Mouse (Mus musculus) heart, postnatal 0 days (tissue): ENCODE measurements at regions not wholly inside any gene's neighbourhood (a gene's known extent, or its start where the extent isn't known, plus 50 kb on each side); places are given as distances from the start of the nearest gene placed in this dataset.

Experiments
- ATAC-seq: fragments of 200-750 bp; cut with Nextera tagmentation; 2 replicates; pipeline ENCODE4 v1.8.0; 2017; ENCODE audit warnings: low read depth, moderate number of reproducible peaks, moderate library complexity; ENCODE audit not compliant: insufficient read depth
- DNase-seq: peaks from one replicate; pipeline ENCODE4 v3.0.0-alpha.2; 2016; ENCODE audit warnings: low spot score
- H3K27ac ChIP-seq: fragments of 300-500 bp; sonication (generic); 2 replicates; pipeline ENCODE4 v1.5.1; 2014; ENCODE audit warnings: low read depth, mild to moderate bottlenecking
- H3K27me3 ChIP-seq: fragments of 300-500 bp; sonication (generic); 2 replicates; pipeline ENCODE4 v1.6.1; 2014; ENCODE audit warnings: low read length, mixed read lengths; ENCODE audit not compliant: control insufficient read depth, insufficient read depth
- H3K36me3 ChIP-seq: fragments of 300-500 bp; sonication (generic); replicated peaks from 2 replicates; pipeline ENCODE4 v1.6.1; 2014; ENCODE audit warnings: low read length, mixed read lengths; ENCODE audit not compliant: control insufficient read depth, insufficient read depth
- H3K4me1 ChIP-seq: fragments of 300-500 bp; sonication (generic); 2 replicates; pipeline ENCODE4 v1.6.1; 2014; ENCODE audit warnings: antibody characterized with exemption; ENCODE audit not compliant: control insufficient read depth, insufficient read depth
- H3K4me2 ChIP-seq: fragments of 300-500 bp; sonication (generic); 2 replicates; pipeline ENCODE4 v1.6.1; 2014; ENCODE audit warnings: low read depth, mild to moderate bottlenecking, low read length, moderate library complexity
- H3K4me3 ChIP-seq: fragments of 300-500 bp; sonication (generic); 2 replicates; pipeline ENCODE4 v1.5.1; 2014; ENCODE audit warnings: low read depth, low read length
- H3K9ac ChIP-seq: fragments of 300-500 bp; sonication (generic); replicated peaks from 2 replicates; pipeline ENCODE4 v1.6.1; 2014; ENCODE audit warnings: low read depth, low read length, mixed read lengths
- H3K9me3 ChIP-seq: fragments of 300-500 bp; sonication (generic); replicated peaks from 2 replicates; pipeline ENCODE4 v1.6.1; 2016; ENCODE audit warnings: low read length; ENCODE audit not compliant: control insufficient read depth
- CTCF ChIP-seq: IDR thresholded peaks from 2 replicates; pipeline ENCODE4 v1.5.1; 2016; ENCODE audit warnings: antibody characterized with exemption, control low read depth, low read depth
- EP300 ChIP-seq: IDR thresholded peaks from 2 replicates; pipeline ENCODE4 v1.6.1; 2016; ENCODE audit warnings: antibody characterized with exemption, low read depth
- WGBS: fragments of 180-500 bp; shearing (Covaris S2); extraction: QIAGEN DNeasy Blood & Tissue Kit; methylation state at CpG from one replicate; pipeline ENCODE4 v1.1.7; 2014; 5-methylcytosine and 5-hydroxymethylcytosine counted together

- no peak for TF ChIP-seq EP300
- DNase-seq = no peak
- ATAC-seq = no peak
- Histone ChIP-seq H3K9me3 (no peaks in the 10 kb centered on the region), H3K9ac (no peak overlapping the region), H3K4me2 (no peak overlapping the region), H3K27ac (no peak overlapping the region), H3K36me3 (no peaks in the 10 kb centered on the region), H3K4me1 (no peaks in the 10 kb centered on the region), H3K4me3 (no peak overlapping the region), H3K27me3 (no peaks in the 10 kb centered on the region)
These were observed 2134.9 kb upstream of the Lrrc6 start for GRCm38 (mm10) chr15:68635633-68636032.

DNA sequence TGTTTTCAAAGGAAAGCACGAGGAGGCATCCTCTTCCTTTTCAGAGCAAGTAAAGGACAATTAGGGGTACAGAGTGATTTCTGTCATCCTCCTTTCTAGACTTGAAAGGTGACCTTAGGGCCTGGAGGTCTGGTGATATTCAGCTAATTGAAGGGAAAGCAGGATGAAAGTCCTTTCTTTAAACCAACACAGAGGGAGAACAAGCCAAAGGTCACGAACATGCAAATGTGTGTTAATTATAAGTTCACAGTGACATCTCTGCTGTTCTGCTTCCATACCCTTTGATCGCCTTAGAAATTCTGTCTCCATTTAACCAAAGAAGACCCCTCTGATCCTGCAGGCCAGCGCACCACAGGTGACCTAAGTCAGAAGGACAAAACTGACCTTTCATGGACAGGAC is 2126.3 kb upstream of the Lrrc6 start:
- no peaks in the 10 kb centered on the region for H3K36me3 ChIP-seq
- TF ChIP-seq CTCF (no peak), EP300 (no peak)
- no peak overlapping the region for H3K9ac ChIP-seq
- H3K4me1 ChIP-seq = no peaks in the 10 kb centered on the region
- H3K9me3 ChIP-seq = no peaks in the 10 kb centered on the region
- DNase-seq (no peak), ATAC-seq (no peak)
- H3K4me2 ChIP-seq = no peak overlapping the region
- WGBS = 82% methylated on average over 4 of the region's 4 CpGs
- no peak overlapping the region for H3K27ac ChIP-seq
- no peak overlapping the region for H3K4me3 ChIP-seq
- H3K27me3 ChIP-seq = no peaks in the 10 kb centered on the region

GRCm38 (mm10) chr15:68624831-68625230 is 2124.1 kb upstream of the Lrrc6 start:
- Histone ChIP-seq H3K9ac (no peak overlapping the region), H3K27ac (no peak overlapping the region), H3K9me3 (no peaks in the 10 kb centered on the region), H3K4me2 (no peak overlapping the region), H3K27me3 (no peaks in the 10 kb centered on the region), H3K4me3 (no peak overlapping the region), H3K4me1 (no peaks in the 10 kb centered on the region), H3K36me3 (no peaks in the 10 kb centered on the region)
- WGBS = 47% methylated on average over 3 of the region's 3 CpGs
- DNase-seq = no peak
- no peak for TF ChIP-seq EP300
- TF ChIP-seq CTCF = no peak
- ATAC-seq = no peak

DNA sequence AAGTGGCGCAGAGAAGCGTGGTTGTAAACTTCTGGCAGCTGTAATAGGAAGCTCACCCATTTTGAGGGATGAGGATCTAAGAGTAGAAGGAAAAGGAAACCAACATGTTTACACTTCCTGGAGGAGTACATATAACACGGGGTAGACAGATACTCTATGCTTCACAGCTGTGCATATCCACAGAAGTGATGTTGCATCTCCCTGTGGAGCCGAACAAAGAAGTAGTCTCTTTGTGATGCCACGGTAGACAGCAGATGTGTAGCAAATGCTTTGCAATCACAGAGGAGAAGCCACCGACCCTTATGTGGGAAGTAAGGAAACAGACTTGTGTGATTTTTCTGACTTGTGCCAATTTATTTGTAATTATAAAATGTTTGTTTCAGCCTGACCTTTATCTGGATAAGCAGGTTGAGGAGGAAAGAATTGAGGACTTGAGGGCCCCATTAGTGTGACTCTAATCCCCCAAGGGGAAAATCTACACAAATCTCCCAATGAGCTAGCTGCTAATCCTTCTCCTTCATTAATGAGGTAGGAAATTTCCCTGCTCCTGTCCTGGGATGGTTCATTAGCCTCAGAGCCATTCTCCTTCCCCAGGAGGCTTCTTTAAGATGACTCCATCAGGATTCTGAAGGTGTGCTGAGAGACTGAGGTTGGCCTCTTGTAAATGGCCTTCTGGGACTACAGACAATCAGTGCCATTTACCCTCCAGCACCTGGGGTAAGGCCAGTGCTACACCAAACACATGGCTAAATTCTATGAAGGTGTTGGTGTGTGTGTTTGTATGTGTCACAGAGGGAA is 2119.9 kb upstream of the Lrrc6 start:
- ATAC-seq = no peak
- 70% methylated on average over 6 of the region's 6 CpGs for WGBS

DNA sequence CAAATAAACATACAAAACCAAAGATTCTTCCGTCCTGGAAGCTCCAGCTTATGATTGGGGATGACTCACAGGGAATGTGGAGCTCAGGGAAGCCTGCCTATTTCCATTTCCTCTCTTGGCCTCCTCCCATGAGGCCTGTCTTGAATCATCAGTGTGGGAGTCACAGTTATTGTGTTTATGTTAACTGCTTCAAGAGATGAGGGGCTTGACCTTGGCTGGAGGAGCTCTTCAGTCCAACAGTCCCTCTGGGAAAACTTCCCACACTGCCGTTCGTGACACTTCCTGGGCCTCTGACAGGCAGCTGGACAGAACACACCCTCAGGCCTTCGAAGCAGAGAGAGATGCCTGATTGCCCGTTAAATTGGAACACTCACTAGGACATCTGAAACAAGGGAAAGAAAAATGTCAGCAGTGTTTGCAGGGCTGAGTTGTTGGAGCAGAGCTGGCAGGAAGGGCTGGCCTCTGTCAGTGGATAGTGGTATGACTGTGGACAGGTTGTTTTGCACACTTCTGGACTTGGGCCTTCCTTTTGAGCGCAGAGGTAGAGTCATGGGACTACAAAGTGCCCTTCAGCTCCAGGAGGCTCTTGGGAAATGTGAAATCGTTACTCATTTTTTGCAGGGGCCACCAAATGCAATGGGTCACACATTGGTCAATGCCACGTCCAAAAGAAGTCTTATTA is 2105.5 kb upstream of the Lrrc6 start:
- Histone ChIP-seq H3K9me3 (no peaks in the 10 kb centered on the region), H3K27me3 (no peaks in the 10 kb centered on the region), H3K4me2 (no peak overlapping the region), H3K27ac (0 out of 2 replicates have a peak overlapping the region, but pooled peaks have one; percentile 26), H3K4me3 (no peak overlapping the region), H3K4me1 (no peaks in the 10 kb centered on the region), H3K9ac (no peak overlapping the region), H3K36me3 (no peaks in the 10 kb centered on the region)
- TF ChIP-seq EP300 (no peak), CTCF (no peak)
- ATAC-seq (peak; percentile 84), DNase-seq (peak; percentile 68)
- WGBS = 27% methylated on average over 8 of the region's 8 CpGs

More for the DNA sequence above, 2119.9 kb upstream of the Lrrc6 start:
- no peaks in the 10 kb centered on the region for H3K9me3 ChIP-seq
- H3K4me3 ChIP-seq = no peak overlapping the region
- H3K9ac ChIP-seq = no peak overlapping the region
- no peak for DNase-seq
- H3K4me1 ChIP-seq = no peaks in the 10 kb centered on the region
- H3K27ac ChIP-seq = no peak overlapping the region
- TF ChIP-seq EP300 = no peak
- H3K4me2 ChIP-seq = no peak overlapping the region
- H3K27me3 ChIP-seq = no peaks in the 10 kb centered on the region
- H3K36me3 ChIP-seq = no peaks in the 10 kb centered on the region

GRCm38 (mm10) chr15:68605478-68605877 is 2104.8 kb upstream of the Lrrc6 start:
- WGBS = 68% methylated on average over 2 of the region's 2 CpGs
- H3K36me3 ChIP-seq = no peaks in the 10 kb centered on the region
- TF ChIP-seq EP300 (no peak), CTCF (no peak)
- no peaks in the 10 kb centered on the region for H3K9me3 ChIP-seq
- no peak for DNase-seq
- no peak for ATAC-seq
- H3K27ac ChIP-seq = no peak overlapping the region
- H3K4me2 ChIP-seq = no peak overlapping the region
- no peaks in the 10 kb centered on the region for H3K27me3 ChIP-seq
- no peak overlapping the region for H3K4me3 ChIP-seq
- H3K4me1 ChIP-seq = no peaks in the 10 kb centered on the region
- no peak overlapping the region for H3K9ac ChIP-seq
